Mouse (Mus musculus) G1E (cell line): ENCODE measurements at regions not wholly inside any gene's neighbourhood (a gene's known extent, or its start where the extent isn't known, plus 50 kb on each side); places are given as distances from the start of the nearest gene placed in this dataset.

ENCODE experiments used
- CTCF ChIP-seq: IDR thresholded peaks from 2 replicates; pipeline ENCODE4 v1.5.1; 2012; ENCODE audit warnings: low read depth, low read length, inconsistent platforms, mixed read lengths
- GATA1 ChIP-seq: IDR thresholded peaks from 2 replicates; pipeline ENCODE4 v1.6.1; 2012; ENCODE audit warnings: borderline replicate concordance, low read length, inconsistent platforms, mixed read lengths
- POLR2AphosphoS5 ChIP-seq: IDR thresholded peaks from 2 replicates; pipeline ENCODE4 v1.6.1; 2012; ENCODE audit warnings: low read depth, low read length, inconsistent platforms; ENCODE audit not compliant: insufficient replicate concordance

DNA sequence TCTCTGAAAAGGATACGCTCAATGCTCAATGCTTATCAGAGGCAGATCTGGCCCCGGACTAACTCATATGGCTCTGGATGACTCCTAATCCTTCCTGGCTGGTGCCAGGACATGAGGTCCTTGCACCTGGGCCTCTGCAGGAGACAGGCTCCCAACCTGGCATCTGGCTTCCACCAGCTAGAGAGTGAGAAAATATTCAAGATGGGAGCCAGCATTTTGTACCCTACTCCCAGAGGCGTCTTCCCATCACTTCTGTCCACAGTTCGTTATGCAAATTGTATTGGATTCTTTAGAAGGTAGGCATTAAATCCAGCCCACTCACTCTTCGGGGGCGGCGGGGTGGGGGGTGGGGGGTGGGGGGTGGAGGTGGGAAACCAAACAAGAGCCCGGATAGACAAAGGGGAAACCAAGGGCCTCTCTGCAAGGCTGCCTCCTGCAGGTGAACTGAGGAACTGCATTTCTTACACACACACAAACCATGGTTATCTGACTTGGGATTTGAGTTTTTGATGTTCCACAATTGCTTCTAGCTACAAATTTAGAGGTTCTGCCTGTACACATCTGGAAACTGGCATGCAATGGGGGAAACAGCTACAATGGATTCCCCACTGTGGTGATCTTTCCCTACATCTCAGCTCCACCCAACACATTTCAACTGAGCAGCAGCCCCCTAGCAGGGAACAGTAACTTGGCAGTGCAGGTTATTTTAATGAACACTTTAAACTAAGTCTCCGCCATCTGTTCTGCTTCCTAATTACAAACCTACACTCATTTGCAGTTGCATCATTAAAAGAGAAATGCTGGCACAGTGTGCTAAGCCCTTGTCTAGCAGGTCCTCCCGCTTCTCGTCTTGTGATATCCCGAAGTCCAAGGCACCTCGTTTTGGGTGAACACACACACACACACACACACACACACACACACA is 390.2 kb downstream of the Med10 start:
- TF ChIP-seq CTCF: no peak
- no peak for TF ChIP-seq POLR2AphosphoS5
- no peak for TF ChIP-seq GATA1
